Mouse (Mus musculus) kidney, adult 2 months (tissue): ENCODE results near the gene 4930412O13Rik.

ENCODE experiments used
- CTCF ChIP-seq: fragments of 200-500 bp; conservative IDR thresholded peaks from 2 replicates; pipeline ENCODE4 v1.5.1; 2011; ENCODE audit warnings: low read depth, mild to moderate bottlenecking, control low read depth, low read length, moderate library complexity, mixed read lengths; ENCODE audit not compliant: insufficient read depth, insufficient read length
- POLR2A ChIP-seq: fragments of 200-500 bp; IDR thresholded peaks from one replicate; pipeline ENCODE4 v1.6.1; 2011; ENCODE audit warnings: low read depth, low read length, control low read depth

DNA sequence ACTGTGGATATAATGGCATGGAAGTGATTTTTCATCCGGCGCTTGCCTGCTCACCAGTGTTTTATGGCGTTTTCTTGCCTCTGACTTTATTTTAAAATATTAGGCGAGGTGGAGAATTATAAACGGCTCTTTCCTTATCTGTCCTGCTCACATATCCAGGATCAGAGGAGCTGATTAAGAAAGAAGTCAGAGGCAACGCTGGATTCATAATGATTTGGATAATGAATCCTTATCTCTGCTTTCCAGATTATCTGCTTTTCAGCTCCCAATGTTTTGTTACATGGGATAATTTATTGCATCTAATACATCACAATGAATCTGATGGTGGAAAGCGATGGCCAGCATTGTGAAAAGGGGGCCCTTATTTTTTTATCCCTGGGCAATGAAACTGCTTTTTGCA, 11.5 kb downstream of the 4930412O13Rik start:
- TF ChIP-seq POLR2A (no peak), CTCF (no peak)
